Mouse (Mus musculus) mature B cell (primary cell): ENCODE data around the gene Rnf24.

Experiments
- in situ Hi-C: fragments of 300-500 bp; cut with MboI; formaldehyde crosslinking; loops from 2 replicates; pipeline ENCODE4 v1.14.3; 2019

The Rnf24 gene

DNA sequence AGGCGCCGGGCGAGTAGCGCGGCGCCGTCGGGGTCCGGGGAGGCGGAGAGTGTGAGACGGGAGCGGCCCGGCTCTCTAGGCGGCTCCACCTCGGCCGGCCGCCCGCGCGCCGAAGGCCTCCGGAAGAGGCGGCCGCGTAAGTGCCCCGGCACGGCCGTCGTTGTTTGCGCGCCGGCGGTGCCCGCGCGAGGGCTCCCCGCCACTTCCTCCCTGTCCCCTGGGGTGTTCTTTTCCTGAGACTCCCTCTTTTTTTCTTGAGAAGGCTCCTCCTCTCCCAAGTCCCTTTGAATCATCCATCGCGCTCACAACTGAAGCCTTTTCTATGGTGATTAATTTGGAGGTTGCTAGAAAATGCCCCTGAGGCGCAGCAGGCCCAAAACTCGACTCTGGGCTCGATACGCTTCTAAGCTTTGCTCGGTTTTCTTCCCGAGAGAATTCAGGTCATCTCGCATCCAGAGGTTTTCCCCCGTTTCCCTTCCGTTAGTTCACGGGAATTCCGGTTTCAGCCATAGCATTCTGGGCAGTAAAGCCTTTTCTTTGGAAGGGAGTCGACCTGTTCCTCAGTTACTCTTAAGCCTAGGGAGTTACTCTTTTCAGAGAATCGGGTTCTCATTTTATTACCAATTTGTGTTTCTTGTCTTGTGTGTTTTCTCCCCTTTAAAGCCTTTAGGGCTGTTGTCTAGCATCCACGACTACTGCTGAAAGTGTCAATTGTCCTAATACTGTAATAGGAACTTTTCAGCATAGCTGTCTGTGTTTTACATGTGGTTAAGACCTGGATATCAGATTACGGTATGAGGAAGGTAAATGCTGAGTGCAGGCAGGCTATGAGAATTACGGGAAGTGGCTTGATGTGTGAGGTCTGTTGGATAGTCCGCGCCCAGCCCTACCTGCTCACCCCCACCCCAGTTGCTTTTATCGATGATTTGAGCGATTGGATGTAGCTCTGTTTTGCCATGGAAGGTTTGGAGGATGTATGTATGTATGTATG is 89.7 kb downstream of the Rnf24 start:
- in situ Hi-C loops = no loop called here

DNA sequence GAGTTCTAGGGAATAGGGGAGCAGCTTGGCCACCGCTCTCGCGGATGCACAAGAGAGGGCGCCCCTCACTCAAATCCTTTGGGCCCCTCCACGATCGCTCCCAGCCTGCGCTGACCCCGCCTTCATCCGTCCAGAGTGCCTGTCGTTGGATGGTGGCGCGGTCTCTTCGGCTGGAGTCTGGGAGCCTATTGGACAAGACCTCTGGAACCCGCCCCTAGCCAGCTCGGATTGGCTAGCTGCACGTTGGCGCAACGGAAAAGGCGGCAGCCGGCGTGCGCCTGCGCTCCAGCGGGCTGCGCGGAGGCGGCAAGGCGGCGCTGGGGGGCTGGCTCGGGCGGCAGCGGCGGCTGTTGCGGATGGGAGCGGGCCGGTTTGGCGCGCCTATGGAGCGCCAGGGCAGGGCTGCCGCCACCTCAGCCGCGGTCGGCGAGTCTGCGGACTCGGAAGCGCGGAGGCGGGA is 90.4 kb downstream of the Rnf24 start, which contains the start of gene Pank2:
TSS of gene Pank2 (plus strand) at position 283 of the 460 bp plus-strand sequence.
- in situ Hi-C loops = no loop called here

DNA sequence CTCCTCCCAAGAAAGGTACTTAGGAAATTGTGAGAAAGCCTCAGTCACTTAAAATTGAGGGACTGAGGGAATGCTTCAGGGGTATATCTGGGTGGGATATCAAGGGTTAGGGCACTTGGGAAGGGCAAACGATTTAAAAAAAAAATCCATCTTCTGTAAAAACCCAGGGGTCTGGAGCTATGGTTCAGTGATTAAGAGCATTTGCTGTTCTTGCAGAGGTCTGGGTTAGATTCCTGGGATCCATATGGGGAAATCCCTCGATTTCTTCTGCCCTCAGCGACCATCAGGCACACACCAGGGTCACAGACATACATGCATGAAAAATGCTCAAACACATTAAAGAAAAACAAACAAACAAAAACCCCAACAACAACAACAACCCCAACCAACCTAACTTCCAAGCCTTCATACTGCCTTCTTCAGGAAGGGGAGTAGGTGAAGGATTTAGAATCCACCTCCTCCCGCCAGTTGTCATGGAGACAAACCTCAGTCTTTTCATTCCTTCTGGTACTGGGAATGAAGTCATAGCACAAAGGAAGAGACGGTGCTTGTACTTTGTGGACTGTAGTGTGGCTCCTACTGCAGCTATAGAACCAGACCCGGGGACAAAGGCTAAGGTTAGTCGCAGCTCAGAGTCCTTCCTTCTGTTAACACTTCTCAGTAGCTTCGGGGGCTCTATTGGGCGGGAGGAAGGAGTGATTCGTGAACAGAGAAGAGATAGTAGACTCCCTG is 91.0 kb downstream of the Rnf24 start:
- in situ Hi-C loops = no loop called here

DNA sequence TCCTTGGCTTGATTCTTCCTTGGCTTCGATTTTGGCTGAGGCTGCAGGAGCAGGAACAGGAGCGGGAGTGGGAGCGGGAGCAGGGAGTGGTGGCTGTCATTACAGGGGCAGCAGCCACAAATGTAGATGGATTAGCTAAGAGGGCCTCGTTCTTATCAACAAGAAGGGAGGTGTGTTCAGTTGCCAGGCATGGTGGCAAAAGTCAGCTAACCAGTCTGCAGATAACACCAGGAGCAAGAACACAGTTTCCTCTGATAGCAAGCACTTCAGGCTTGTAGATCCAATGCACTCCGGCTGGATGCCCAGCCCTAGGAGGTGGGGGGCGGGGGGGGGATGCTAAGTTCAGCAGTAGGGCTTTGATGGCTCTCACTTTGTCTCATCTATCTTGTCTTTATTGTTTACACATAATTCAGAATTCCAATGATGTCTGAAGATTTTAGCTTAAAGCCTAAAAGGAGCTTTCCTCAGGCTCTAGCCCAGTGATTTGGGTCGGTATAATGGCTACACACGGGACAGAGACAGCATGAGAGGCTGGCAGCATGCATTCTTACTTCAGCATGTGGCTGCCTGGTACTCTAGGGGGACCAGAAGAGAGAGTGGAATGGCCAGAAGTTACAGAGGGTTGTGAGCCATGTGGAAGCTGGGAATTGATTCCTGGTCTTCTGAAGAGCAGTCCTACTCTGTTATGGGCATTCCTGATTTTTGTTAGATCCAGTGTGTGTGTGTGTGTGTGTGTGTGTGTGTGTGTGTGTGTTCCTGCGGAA is 92.0 kb downstream of the Rnf24 start:
- in situ Hi-C loops = no loop called here

DNA sequence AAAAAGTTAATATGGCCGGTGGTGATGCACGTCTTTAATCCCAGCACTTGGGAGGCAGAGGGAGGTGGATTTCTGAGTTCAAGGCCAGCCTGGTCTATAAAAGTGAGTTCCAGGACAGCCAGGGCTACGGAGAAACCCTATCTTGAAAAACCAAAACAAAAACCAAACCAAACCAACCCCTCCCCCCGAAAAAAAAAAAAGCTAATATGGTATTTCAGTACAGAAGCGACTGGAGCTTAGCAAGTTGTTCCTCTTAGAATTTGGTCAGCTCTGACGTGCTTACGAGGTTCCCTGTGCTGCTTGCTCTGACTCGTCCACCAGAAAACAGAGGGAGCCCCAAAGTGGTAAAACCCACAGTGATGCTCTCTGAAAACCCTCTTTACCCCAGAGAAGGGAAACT is 94.0 kb downstream of the Rnf24 start:
- in situ Hi-C loops = no loop called here

DNA sequence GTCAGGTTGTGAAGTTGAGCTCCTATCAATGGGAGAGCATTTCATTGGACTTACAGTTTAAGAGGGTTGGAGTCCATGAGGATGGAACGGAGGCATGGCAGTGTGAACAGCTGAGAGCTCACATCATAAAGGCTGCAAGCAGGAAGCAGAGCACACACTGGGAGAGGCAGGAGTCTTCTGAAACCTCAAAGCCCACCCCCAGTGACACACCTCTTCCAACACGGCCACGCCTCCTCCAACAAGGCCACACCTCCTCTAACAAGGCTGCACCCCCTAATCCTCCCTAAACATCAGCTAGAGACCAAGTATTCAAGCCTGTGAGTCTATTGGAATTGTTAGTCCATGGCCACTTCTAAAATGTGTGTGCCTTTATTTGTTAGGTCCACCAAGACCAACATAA is 97.0 kb downstream of the Rnf24 start:
- in situ Hi-C loops = no loop called here

DNA sequence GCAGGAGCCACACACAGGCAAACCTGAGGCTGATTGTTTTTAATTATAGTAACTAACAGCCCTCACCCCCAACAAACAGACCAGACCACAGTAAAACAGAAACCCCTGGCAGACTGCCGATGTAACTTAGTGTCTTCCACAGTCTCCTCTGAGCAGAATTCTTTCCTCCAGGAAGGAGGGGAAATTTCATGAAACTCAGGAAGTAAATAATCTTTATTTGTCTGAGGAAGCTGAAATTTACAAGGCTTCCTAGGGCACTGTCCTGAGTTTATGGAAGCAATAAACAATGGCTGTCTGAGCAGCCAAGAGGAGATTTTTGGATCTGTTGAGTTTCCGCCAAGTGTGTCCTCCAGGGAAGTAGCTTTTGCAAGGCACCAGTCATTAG is 98.4 kb downstream of the Rnf24 start:
- in situ Hi-C loops = loop anchor here (5.0 kb wide), 1 partner anchor 157 kb away; no protein-coding TSS in a partner anchor

DNA sequence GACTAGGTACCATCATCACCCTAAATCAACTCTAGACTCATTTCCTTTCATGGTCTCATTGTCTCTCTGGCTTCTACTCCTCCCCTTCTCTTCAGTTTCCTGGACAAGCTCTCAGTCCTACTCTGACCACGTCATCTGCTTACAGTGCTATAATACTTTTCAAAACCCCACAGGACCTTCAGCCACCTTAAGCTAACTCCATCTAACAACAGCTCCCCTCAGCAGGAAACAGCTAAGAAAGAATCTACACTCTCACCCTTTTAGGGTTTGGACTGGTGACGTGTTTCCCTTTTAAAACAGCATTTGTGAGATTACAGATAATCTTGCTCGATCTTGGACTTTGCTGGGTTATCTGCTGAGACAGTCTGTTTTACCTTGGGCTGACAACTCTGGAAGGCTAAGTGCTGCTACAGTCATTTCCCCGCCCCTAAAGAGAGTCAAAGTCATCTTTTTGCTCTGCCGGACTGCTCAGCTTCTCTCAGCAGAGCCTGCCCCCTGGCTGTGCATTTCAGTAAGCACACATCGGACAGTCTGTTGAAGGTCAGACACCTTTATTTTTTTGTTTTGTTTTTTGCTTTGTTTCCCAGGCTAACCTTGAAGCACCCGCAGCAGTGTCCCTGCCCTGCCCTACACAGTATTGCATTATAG is 98.9 kb downstream of the Rnf24 start:
- in situ Hi-C loops = loop anchor here (5.0 kb wide), 1 partner anchor 157 kb away; no protein-coding TSS in a partner anchor
